ENCODE assay signal across 8 mouse cellular contexts in the genomic region with DNA sequence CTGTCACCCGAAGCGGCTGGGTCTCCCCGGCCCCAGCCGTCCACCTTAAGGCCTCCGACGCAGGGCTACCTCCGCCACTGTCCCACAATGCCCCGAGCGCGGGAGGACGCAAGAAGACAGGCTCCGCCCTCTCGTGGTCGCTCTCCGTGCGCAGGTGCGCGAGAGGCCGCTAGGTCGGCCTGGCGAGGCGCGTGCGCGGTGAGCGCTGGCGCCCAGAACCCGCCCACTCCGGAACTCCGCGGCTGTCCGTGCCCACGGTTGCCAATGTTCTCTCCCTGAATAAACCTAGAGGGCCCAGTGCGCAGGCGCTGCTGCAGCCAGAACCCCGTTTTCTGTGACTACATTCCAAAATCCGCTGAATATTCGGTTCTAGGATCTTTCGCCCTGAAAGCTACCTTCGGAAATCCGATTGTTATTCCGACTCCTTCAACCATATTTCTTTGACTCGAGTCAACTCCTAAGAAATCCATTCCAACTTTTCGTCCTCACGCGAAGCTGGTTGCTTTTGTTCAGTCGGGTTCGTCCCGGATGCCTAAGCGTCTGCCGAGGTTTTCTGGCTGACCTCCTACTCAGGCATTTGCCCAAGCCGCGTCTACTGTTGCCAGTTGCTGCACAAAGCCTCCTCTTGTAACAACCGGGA. TPM values are rescaled to one million over a fixed set of nuclear protein-coding genes. Genes with fewer than 3 reads are reported as not detected.
DNase-seq lines count a peak whose midpoint lies in the region; ATAC-seq lines count a peak whose summit lies in the region.

A gene (minus strand): TSS at position 108 of the 640 bp plus-strand sequence.

- 0 out of 2 replicates have a peak, but pooled peaks cover 3% of the 10 kb centered on the region for H3K36me3 ChIP-seq in lung, embryonic 16.5 days (ENCODE audit: control insufficient read depth, insufficient read depth, low read length)

- no peaks in the 10 kb centered on the region for H3K27me3 ChIP-seq in lung, embryonic 16.5 days (ENCODE audit: control insufficient read depth, insufficient read depth, low read depth, low read length)

- H3K4me1 ChIP-seq in lung, embryonic 16.5 days (replicated peaks; ENCODE audit: control insufficient read depth, insufficient read depth, low read length), result peaks cover 23% of the 10 kb centered on the region

- peak within 1 kb of the TSS; percentile 92 for H3K4me2 ChIP-seq in lung, embryonic 16.5 days (ENCODE audit: low read depth, low read length)

- peak within 1 kb of the TSS; percentile 96 for H3K9ac ChIP-seq in lung, embryonic 16.5 days (ENCODE audit: low read length)

- H3K4me3 ChIP-seq in lung, embryonic 16.5 days (ENCODE audit: low read length), result peak within 1 kb of the TSS; percentile 90

- peak; percentile 84 to 89 for ATAC-seq in hematopoietic stem cell, adult 5-6 weeks (replicated peaks in 1 of 2; ENCODE audit: insufficient read depth in 1 of 2, low FRiP score in 2 of 2, low TSS enrichment in 1 of 2, low read depth in 1 of 2, poor library complexity in 2 of 2, severe bottlenecking in 2 of 2)
- ATAC-seq in lung, embryonic 16.5 days (ENCODE audit: low read depth), result peak; percentile 98

- WGBS in lung, embryonic 16.5 days, result under 1% methylated on average over 54 of the region's 54 CpGs

- no peaks in the 10 kb centered on the region for H3K9me3 ChIP-seq in lung, embryonic 16.5 days (ENCODE audit: control insufficient read depth, low read length)

- peak; percentile 85 for DNase-seq in MEL-GATA-1-ER (ENCODE audit: extremely low read depth, low read depth)
- peak; percentile 95 for DNase-seq in cerebellum, adult 8-10 months
- DNase-seq in forelimb bud, embryonic 11.5 days (ENCODE audit: low read depth, low spot score), result peak; percentile 98
- peak; percentile 87 for DNase-seq in layer of hippocampus, adult 9-10 months (ENCODE audit: low spot score)
- peak; percentile 73 for DNase-seq in ovary, postnatal 10 days (ENCODE audit: low spot score)
- peak; percentile 95 to 96 for DNase-seq in thymus, postnatal 10 days (ENCODE audit: low spot score in 2 of 2)

- peak within 1 kb of the TSS; percentile 95 for H3K27ac ChIP-seq in lung, embryonic 16.5 days (ENCODE audit: low read length)

RNA-seq across cellular contexts. Expression of the gene that starts here (rescaled TPM):
- 155 and 186 TPM in 2 replicates for total RNA-seq in hematopoietic stem cell, adult 5-6 weeks (2017)
- polyA plus RNA-seq in lung, embryonic 16.5 days (2015; fragmentation: Nextera tagmentation; extraction: Ambion mirVana), result 3.5 and 3.9 TPM in 2 replicates

Comparison
In these comparisons a context has a peak if more than half of its experiments do, and no peak if none do; other contexts are left out.
1. Peak in every context shown above with its lines: DNase-seq, ATAC-seq, H3K4me3 ChIP-seq and H3K27ac ChIP-seq.